Comparison of ENCODE assay signal across 18 mouse cellular contexts in genomic region chr7:45908384-45908783, GRCm38 (mm10). TPM values are rescaled to one million over a fixed set of nuclear protein-coding genes. Genes with fewer than 3 reads are reported as not detected.
"Had no signal": no experiment of that assay in that cellular context is flagged by ENCODE, and none has a peak within 500 bp of the region (broad histone marks: within the 10 kb centered on the region; RNA-seq: fewer than 3 reads in every experiment).

No protein-coding gene starts in this region.

- H3K4me2 ChIP-seq: limb, embryonic 13.5 days; liver, embryonic 11.5 days; liver, embryonic 15.5 days; lung, embryonic 14.5 days; midbrain, embryonic 12.5 days had no signal

- H3K27ac ChIP-seq: limb, embryonic 13.5 days; liver, embryonic 15.5 days; midbrain, embryonic 12.5 days had no signal

- H3K27me3 ChIP-seq: limb, embryonic 13.5 days; liver, embryonic 15.5 days; midbrain, embryonic 12.5 days had no signal

- H3K4me3 ChIP-seq: limb, embryonic 13.5 days; liver, embryonic 15.5 days; midbrain, embryonic 12.5 days had no signal

- H3K4me1 ChIP-seq: limb, embryonic 13.5 days; liver, embryonic 15.5 days; midbrain, embryonic 12.5 days had no signal

- DNase-seq: left cerebral cortex, postnatal 4 days; lung, embryonic 14.5 days; lung, postnatal 10 days; lung, postnatal 4 days; right cerebral cortex, postnatal 14 days; thymus, adult 18-20 months; thymus, postnatal 14 days had no signal

- ATAC-seq: intestine, embryonic 16.5 days had no signal

- H3K9ac ChIP-seq: limb, embryonic 13.5 days; liver, embryonic 15.5 days; lung, embryonic 14.5 days; midbrain, embryonic 12.5 days had no signal

- H3K9me3 ChIP-seq: limb, embryonic 13.5 days had no signal

RNA-seq across cellular contexts. Expression of gene Syngr4, which starts 11.9 kb away (rescaled TPM):
- total RNA-seq: layer of hippocampus, postnatal 14 days; left cerebral cortex, adult 18-20 months; left cerebral cortex, postnatal 10 days; megakaryocyte-erythroid progenitor cell, adult 5-6 weeks; midbrain, postnatal 0 days had no signal
- polyA plus RNA-seq: neural tube, embryonic 14.5 days had no signal
